Mouse (Mus musculus) kidney, adult 2 months (tissue): ENCODE results near the gene Eif4g3. TPM values are rescaled to one million over a fixed set of nuclear protein-coding genes. Genes with fewer than 3 reads are reported as not detected.

Experiments used
- DNase-seq: peaks from one replicate; pipeline ENCODE4 v3.0.0; 2021
- H3K27ac ChIP-seq: fragments of 200-500 bp; 2 replicates; pipeline ENCODE4 v1.5.1; 2012; ENCODE audit warnings: low read depth, low read length, control low read depth, inconsistent platforms; ENCODE audit not compliant: insufficient read depth
- H3K27me3 ChIP-seq: fragments of 200-500 bp; replicated peaks from 2 replicates; pipeline ENCODE4 v1.6.1; 2012; ENCODE audit warnings: mild to moderate bottlenecking, moderate library complexity, low read length, inconsistent platforms; ENCODE audit not compliant: control insufficient read depth, insufficient read depth
- H3K36me3 ChIP-seq: fragments of 200-500 bp; 2 replicates; pipeline ENCODE4 v1.6.1; 2012; ENCODE audit warnings: mild to moderate bottlenecking, moderate library complexity, low read length, inconsistent platforms; ENCODE audit not compliant: control insufficient read depth, insufficient read depth
- H3K4me1 ChIP-seq: fragments of 200-500 bp; 2 replicates; pipeline ENCODE4 v1.6.1; 2011; ENCODE audit warnings: low read length; ENCODE audit not compliant: control insufficient read depth, insufficient read depth
- H3K4me3 ChIP-seq: fragments of 200-500 bp; 2 replicates; pipeline ENCODE4 v1.5.1; 2011; ENCODE audit warnings: mild to moderate bottlenecking, low read depth, low read length, control low read depth; ENCODE audit not compliant: insufficient read depth
- CTCF ChIP-seq: fragments of 200-500 bp; conservative IDR thresholded peaks from 2 replicates; pipeline ENCODE4 v1.5.1; 2011; ENCODE audit warnings: low read depth, mild to moderate bottlenecking, control low read depth, low read length, moderate library complexity, mixed read lengths; ENCODE audit not compliant: insufficient read depth, insufficient read length
- POLR2A ChIP-seq: fragments of 200-500 bp; IDR thresholded peaks from one replicate; pipeline ENCODE4 v1.6.1; 2011; ENCODE audit warnings: low read depth, low read length, control low read depth
- WGBS: fragments of 180-500 bp; shearing (Covaris S2); methylation state at CpG from one replicate; pipeline ENCODE4 v1.1.7; 2018; 5-methylcytosine and 5-hydroxymethylcytosine counted together
- polyA plus RNA-seq: library from polyadenylated mRNA; depleted of rRNA; stranded (reverse); fragments of >200 nt; gene quantifications from 2 replicates; pipeline ENCODE4 v1.2.3, GENCODE M21; 2012

Eif4g3 gene
- polyA plus RNA-seq, 1 experiment, result 53.5 TPM

- TF ChIP-seq POLR2A (no peak), CTCF (no peak)
- Histone ChIP-seq H3K4me1 (no peaks in the 10 kb centered on the region), H3K27ac (no peak overlapping the region), H3K36me3 (no peaks in the 10 kb centered on the region; the same call in 1 of the 2 replicates), H3K4me3 (no peak overlapping the region), H3K27me3 (no peaks in the 10 kb centered on the region)
- no peak for DNase-seq
- 90% methylated on average over 5 of the region's 5 CpGs for WGBS
Measured at GRCm38 (mm10) chr4:138086949-138087348, 94.1 kb downstream of the Eif4g3 start.

DNA sequence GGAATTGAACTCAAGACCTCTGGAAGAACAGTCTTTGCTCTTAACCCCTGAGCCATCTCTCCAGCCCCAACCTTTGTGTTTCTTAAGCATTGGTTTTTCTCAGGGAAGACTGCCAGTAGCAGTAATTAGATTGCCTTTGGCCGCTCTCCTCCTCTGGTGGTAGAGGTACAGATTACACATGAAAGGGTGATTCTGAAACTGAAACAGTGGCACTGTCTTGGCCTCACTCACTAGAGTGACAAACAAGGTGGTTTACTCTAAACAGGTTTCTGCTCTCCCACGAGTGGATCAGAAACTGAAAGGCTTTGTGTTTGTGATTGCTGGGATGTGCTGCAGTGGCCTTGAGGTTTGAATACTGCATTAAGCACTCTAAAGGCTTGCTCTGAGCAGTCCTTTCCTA is 96.7 kb downstream of the Eif4g3 start:
- WGBS, result 58% methylated on average over 2 of the region's 2 CpGs
- DNase-seq, result no peak
- no peaks in the 10 kb centered on the region for H3K4me1 ChIP-seq
- H3K27ac ChIP-seq, result no peak overlapping the region
- H3K4me3 ChIP-seq, result no peak overlapping the region
- H3K27me3 ChIP-seq, result no peaks in the 10 kb centered on the region
- H3K36me3 ChIP-seq, result no peaks in the 10 kb centered on the region; the same call in 1 of the 2 replicates
- no peak for TF ChIP-seq CTCF
- no peak for TF ChIP-seq POLR2A

- no peak for DNase-seq
- H3K4me3 ChIP-seq, result no peak overlapping the region
- H3K36me3 ChIP-seq, result peaks cover under 1% of the 10 kb centered on the region; the same call in 1 of the 2 replicates
- 84% methylated on average over 7 of the region's 7 CpGs for whole genome bisulfite sequencing
- H3K27me3 ChIP-seq, result no peaks in the 10 kb centered on the region
- no peak overlapping the region for H3K27ac ChIP-seq
- H3K4me1 ChIP-seq, result no peaks in the 10 kb centered on the region
- TF ChIP-seq CTCF (no peak), POLR2A (no peak)
Measured at GRCm38 (mm10) chr4:138091562-138092194, 98.9 kb downstream of the Eif4g3 start.

GRCm38 (mm10) chr4:138100456-138100855 is 107.6 kb downstream of the Eif4g3 start:
- Histone ChIP-seq H3K4me3 (no peak overlapping the region), H3K4me1 (no peaks in the 10 kb centered on the region), H3K27ac (no peak overlapping the region), H3K27me3 (no peaks in the 10 kb centered on the region), H3K36me3 (peaks cover 7% of the 10 kb centered on the region)
- 81% methylated on average over 7 of the region's 7 CpGs for WGBS
- DNase-seq, result no peak
- TF ChIP-seq CTCF, result no peak
- no peak for TF ChIP-seq POLR2A

- 74% methylated on average over 10 of the region's 10 CpGs for WGBS
Measured at GRCm38 (mm10) chr4:138101795-138102194, 109.0 kb downstream of the Eif4g3 start.

GRCm38 (mm10) chr4:138102413-138102812 is 109.6 kb downstream of the Eif4g3 start:
- Histone ChIP-seq H3K4me1 (peaks cover 1% of the 10 kb centered on the region; the same call in 1 of the 2 replicates), H3K27ac (no peak overlapping the region), H3K27me3 (no peaks in the 10 kb centered on the region), H3K4me3 (no peak overlapping the region), H3K36me3 (peaks cover 5% of the 10 kb centered on the region)
- DNase-seq, result peak; percentile 36
- TF ChIP-seq CTCF, result no peak
- no peak for TF ChIP-seq POLR2A
- 81% methylated on average over 3 of the region's 3 CpGs for WGBS

More at GRCm38 (mm10) chr4:138101795-138102194, 109.0 kb downstream of the Eif4g3 start:
- H3K4me3 ChIP-seq, result no peak overlapping the region
- H3K27ac ChIP-seq, result no peak overlapping the region
- no peaks in the 10 kb centered on the region for H3K4me1 ChIP-seq
- TF ChIP-seq POLR2A (no peak), CTCF (no peak)
- H3K36me3 ChIP-seq, result peaks cover 5% of the 10 kb centered on the region
- no peaks in the 10 kb centered on the region for H3K27me3 ChIP-seq
- DNase-seq, result no peak

DNA sequence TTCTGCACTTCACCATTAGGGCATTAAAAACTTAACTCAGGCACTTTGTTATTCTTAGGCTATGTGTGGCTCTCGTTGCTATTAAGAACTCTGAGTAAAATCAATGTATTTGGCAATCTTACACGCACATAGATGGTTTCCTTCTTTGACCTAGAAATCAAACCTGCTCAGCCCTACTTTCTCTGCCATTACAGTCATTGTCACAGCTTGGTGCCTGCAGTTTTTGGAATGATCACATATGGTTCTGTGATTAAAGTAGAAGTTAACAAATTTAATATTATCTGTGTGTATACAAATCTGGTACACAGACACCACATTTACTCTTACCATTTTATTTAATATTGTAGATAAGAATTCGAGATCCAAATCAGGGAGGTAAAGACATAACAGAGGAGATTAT is 112.1 kb downstream of the Eif4g3 start:
- H3K27ac ChIP-seq, result no peak overlapping the region
- 96% methylated on average over 3 of the region's 3 CpGs for WGBS
- peaks cover 4% of the 10 kb centered on the region for H3K36me3 ChIP-seq
- no peak for TF ChIP-seq POLR2A
- TF ChIP-seq CTCF, result no peak
- DNase-seq, result no peak
- no peaks in the 10 kb centered on the region for H3K27me3 ChIP-seq
- H3K4me3 ChIP-seq, result no peak overlapping the region
- H3K4me1 ChIP-seq, result peaks cover 24% of the 10 kb centered on the region
